Mouse (Mus musculus): ENCODE measurements at regions not wholly inside any gene's neighbourhood (a gene's known extent, or its start where the extent isn't known, plus 50 kb on each side); places are given as distances from the start of the nearest gene placed in this dataset.

DNA sequence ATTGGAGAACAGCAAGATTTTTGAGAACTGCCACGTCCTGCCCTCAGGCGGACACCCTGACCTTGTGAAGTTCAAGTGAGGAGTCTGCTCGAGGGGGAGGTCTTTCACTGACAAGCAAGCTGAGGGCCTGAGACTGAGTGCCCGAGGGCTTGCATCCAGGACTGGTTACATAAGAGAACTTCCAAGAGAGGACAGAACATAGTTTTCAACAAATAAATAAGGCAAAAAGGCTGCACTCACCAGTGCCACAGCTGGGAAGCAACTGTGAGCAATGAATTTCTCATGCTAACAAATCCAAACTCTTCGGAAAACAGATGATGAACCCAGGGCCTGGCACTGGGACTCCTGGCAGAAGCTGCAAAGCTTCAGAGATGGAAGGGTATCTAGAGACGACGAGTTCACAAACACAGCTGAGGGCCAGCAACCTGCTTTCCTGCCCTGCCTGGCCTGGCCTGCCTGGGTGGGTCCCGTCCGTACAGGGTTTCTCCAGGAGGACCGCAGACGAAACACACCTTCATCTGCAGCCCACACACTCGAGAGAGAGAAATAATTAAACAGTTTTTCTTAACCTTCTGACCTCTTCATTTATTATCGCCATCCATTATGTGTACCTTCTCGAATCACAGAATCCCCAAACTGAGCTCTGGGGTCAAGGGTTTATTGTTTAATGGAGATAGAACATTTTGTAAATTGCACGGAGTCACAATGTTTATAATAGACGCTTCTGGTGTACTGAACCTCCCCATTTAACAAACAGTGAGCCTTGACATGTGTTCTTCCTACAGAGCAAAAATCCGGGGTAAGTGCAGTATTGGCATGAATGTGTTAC is 334.3 kb upstream of the Ddhd1 start:
- DNase-seq, result no peak

DNA sequence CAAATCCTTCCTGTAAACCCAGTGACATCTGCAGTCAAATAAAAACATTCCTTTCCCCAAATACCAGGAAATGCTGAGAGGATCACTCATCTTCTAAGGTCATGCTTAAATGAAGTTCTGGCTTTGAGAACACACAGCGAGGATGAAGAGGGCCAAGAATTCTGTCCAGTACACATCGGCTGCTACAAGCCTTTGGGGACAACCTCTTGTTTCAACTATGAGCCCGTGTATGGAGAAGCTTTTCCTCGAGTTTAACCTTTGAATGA is 334.9 kb upstream of the Ddhd1 start:
- no peak for DNase-seq

DNA sequence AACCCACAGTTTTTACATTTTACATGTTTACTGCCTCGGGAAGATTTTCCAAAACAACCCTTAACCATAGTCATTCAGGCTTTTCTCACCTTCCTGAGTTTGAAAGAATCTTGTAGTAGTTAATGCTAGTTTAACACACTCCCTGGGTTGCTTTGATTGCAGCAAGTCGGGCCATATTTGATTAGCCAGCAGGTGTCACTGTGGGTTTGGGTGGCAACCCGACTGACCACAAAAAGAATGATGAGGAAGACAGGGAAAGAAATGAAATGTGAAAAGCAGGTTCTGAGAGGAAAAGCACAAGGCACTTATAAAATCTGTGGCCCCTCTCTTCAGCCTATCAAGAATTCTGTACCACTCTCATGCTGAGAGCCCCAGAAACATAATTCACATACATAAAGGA is 335.7 kb upstream of the Ddhd1 start:
- DNase-seq, result peak; percentile 63

DNA sequence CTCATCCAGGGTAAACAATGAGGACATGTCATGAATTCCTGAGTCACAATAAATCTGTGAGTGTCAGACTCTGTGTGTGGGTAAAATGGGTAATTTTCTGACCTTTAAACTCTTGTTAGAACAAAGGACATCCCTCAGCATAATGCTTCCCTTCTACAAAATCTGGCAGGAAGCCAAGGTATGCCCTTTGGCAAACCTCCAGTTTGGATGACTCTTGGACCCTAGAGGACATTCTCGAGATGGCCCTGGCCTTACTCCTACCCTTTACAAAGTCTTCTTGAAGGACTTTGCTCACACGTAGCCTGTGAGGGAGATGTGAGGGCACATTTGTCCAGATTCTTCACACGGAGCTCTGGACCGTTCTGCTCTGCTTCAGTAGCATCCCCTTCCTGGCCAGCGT is 338.8 kb upstream of the Ddhd1 start:
- DNase-seq, result no peak

DNA sequence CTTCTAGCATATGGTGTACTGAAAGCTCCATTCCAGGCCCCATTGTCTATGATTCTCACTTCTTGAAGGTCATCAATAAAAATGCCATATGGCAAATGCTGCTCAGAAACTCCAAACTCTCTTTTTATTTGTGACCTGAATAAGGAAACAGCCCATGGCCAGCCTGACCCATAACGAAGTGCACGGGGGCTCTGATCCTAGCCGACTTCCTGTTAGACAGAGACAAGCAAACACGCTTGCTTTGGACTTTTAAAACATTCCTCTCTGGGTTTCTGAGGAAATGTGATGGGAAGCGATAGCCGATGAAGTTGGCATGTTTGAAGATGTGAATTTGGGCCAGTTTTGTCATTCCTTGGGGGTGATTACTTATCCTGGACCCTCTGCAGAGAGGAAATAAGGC is 346.1 kb upstream of the Ddhd1 start:
- DNase-seq, result no peak

DNA sequence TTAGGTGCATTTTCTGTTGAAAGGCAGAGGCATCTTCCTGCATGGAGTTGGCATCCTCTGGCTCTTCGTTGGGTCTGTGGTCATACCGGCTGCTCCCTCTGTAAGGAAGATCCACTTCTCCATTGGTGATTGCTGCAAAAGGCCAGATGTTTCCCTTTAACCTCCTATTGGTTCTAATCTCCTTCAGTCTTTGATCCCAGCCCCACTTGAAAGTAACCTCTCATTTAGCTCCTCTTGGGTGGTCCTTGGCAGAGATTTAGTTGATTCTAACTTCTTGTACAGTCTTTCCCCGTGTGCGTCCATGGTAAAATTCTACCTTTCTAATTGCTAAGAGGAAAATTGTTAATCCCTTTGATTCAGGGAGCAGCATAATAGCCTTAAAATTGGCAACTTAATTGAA is 347.4 kb upstream of the Ddhd1 start:
- no peak for DNase-seq

DNA sequence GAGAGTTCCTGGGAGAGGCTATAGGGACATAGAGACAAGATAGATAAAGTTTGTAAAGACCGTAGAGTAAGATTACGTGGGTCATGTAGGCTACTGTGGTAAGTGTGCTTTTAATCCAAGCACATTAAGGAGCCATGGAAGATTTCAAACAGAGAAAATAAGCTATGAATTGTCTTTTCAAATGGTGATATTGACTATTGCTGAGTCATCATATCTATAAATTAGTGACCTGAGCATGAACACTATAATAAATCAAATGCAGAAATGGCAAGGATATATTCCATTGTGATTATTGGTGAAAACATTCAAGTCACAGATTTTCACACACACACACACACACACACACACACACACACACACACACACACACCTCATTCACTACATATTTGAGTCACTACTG is 355.3 kb upstream of the Ddhd1 start:
- DNase-seq, result no peak

DNA sequence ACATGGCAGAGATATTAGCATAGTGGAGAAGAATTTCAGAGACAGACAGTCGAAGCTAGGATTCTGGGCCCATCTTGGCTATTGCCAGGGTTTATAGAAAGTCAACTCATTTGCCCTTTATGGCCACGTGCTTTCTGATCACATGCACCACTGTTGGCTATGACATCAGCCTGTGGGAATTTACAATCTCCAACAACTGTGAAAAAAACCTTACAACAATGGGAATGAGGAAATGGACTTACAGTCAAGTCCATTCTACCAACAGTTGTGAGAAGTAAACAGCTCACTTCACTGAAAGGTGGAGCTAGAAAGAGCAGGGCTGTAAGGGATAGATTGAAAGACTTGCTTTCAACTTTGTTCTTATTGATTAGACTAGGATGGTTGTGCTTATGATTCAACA is 356.1 kb upstream of the Ddhd1 start:
- no peak for DNase-seq

DNA sequence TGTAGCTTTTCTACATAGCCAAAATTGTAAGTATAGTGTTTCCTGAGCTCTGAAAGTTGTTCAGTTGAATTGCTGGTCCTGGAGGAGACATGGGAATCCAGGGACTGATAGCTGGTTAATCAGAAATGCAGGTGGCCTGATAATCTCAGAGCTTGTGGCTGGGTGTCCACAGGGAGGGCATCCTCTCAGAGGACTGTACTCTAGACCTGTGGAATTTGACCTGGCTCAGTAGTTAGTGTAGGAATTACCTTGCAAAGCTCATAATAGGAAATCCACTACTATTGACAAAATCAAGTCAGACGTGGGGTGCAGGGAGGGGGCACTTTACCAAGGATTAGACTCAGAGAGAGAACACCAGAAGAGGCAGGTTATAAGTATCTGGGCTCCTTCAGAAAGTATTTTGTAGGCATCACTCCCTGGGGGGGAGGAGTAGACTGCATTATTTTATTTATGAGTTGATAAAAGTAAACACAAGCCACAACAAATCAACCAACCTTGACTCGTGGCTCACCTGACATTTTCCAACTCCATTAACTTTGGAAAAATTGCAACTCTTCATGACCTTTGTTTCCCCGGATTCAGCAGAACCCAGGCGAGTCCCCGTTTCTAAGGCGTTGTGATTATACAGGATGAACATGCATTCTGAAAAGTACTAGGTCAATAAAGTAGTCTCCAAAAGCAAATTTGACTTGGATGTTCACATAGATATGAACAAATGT is 357.9 kb upstream of the Ddhd1 start:
- no peak for DNase-seq

DNA sequence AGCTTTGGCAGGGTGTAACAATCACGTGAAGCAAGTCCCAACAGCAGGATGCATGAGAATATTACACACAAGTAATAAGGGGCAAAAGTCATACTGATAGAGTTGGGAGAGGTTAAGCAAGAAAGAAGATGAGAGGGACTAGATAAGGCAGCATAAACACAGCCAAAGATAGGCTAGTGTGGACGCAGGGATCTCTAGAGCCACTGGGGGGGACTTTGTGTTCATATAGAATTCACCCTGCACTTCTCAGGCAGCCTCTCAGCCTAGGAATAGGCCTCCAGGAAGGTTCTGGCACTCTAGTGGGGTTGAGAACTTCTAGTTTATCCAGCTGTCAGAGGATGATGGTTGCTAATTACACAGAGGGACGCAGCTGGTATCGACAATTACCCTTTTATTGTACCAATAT is 358.8 kb upstream of the Ddhd1 start:
- DNase-seq, result no peak

DNA sequence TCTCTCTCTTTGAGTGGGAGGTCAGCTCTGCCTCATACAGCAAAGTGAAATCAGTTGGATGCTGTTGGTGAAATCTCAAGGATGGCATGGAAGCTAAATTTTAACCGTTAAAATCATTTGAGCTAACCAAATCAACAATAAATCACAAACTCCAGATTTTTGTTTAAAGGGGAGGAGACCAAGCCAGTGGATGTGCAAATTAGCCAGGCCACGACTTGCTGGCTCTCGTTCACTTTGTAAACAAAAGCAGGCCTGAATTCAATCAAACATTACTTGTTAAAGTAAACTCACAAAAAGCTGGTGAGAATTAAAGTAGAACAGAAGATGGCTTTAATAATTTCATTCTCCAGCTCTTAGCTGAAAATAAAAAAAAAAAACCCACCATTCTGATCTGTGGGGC is 359.3 kb upstream of the Ddhd1 start:
- DNase-seq, result no peak

DNA sequence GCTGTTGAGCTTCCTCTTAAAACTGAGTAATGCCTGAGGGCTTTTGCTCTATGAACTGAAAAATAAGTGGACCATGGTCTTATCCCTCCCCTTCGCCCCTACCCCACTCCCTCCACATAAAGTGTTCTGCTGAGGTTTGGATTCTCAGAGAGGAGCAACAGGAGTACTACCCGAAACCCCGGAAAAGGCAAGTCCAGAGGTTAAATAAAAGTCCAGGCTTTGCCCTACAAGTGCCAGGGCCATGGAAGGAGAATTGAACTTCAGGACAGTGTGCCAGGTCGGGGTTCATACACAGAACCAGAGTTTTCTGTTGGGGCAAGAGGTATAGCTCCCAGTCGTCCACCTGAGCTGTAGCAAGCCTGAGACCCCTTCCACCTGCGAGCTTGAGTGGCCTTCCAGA is 360.0 kb upstream of the Ddhd1 start:
- no peak for DNase-seq

DNA sequence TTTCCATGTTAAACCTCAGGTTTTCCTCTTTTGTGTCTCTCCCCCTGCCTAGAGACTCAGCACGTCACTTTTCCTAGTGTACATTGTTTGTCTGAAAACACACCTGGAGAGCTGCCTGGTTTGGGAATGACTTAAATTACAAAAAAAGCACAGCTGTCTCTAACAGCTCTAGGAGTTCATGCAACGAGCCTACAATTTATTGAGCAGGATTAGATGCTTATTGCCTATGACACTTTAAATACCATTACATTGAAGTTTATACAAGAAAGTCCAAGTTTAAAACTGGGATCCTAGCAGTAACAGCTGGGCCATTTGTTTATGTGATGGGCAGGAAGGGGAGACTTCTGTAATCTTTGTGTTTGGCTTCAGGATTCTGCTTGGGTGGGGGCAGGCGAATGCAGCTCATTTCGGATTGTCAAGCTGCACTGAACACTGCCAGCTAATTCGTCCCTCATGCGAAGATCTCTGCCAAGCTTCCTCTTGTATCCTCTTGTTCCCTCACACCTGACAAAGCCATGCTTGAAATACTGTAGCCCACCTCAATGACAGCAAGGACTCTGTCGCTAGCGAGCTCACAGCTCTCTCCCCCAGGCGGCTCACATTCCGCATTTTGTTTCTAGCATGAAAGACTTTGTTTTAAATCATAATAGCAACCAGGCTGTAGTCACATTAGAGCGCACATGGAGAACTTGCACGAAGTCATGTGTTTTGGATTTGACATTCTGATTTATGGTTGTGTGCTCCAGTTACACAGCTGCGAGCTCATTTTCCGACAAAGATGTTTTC is 359.8 kb upstream of the Gm15217 start:
- no peak for DNase-seq

DNA sequence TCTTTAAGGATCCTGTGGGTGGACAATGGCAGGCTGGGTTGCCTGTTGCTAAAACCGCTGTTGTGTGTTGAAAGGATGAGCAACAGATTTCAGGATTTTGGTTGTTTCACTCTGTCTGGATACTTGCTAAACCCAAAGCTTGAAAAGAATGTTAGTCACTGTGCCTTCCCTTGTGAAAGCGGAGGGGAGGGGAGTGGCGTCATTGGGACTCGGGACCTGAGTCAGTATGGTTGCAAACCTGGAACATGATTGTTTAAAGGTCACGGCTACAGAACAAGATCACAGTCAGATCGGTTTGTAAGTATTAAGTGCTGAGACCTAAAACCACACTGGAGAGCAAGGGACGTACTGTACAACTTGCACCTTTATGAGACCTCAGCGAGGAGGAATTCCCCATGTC is 344.9 kb upstream of the Gm15217 start:
- no peak for DNase-seq

DNA sequence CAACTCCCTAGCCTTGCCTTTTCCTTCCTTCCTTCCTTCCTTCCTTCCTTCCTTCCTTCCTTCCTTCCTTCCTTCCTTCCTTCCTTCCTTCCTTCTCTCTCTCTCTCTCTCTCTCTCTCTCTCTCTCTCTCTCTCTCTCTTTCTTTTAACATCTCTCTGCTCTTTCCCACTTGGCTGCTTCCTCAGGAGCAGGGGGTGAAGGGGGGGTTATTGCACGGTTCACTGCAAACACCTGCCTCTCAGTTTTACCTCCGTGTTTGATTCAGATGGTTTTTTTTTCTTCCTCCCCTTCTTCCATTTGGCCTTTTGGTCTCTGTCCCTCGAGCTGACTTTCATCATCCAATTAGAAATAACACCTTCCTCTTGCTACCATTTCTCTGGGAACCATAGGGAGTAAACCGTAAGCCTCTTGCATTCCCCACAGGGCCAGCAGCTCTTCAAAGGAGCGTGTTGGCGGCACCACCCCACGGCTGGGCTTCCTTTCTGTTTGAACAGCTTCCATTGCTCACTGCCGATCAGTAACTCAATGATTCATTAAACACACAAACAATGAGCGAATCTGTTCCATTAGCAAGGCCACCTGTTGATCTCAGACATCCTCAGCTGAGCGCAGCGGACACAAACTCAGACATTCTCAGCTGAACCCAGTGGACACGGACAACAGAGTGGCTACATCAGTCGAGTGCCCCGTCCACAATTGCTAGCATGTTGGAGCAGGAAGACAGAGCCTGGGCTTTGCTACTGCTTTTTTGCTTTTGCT is 318.4 kb upstream of the Gm15217 start:
- peak; percentile 9 for DNase-seq

DNA sequence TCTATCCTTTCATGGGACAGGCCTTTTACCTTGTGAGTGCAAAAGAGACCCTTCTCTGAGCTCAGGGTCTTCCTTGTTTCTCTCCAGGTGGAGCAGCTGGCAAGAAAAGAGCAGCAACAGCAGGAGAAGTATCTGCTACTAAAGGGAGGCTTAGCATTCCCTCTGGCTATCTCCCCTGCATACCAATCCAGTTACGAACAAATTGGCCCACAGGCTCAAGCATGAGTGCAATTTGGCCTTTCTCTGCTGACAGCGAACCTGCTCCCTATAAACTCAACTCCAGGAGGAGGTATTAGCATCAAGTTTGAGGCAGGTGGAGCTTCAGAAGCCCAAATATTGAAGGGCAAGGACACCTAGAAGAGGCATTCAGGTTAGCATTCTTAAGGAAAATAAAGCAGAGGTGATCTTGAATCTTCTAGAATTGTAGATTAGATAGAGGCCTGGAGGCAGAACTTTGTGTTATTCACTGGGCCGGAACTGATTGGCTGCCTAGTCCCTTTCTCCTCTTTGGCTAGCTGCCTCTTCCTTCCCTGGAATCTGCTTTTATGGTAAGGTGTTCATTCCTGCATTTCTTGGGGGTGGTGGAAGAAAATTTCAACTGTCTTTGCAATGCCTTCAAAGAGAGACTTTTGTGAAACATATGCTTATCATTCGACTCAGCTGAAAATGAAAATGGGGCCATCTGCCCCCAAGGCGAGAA is 312.0 kb upstream of the Gm15217 start:
- no peak for DNase-seq

DNA sequence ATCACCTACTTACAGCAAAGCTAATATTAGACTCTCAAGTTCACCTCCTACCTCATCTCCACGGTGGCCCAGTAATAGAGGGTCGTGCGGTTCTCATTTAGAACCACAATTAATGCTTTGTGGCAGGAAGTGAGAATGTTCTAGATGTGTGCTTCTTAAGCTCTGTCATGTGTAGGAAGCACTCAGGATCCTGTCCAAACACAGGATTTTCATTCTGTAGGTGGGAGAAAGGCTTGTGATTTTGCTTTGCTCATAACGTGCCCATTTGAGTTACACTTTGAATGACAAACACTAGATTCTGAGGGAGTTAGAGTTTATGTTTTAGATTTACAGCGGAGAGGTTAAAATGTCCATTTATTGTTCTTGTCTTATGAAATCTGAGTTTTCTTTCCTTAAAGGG is 308.0 kb upstream of the Gm15217 start:
- DNase-seq, result no peak

DNA sequence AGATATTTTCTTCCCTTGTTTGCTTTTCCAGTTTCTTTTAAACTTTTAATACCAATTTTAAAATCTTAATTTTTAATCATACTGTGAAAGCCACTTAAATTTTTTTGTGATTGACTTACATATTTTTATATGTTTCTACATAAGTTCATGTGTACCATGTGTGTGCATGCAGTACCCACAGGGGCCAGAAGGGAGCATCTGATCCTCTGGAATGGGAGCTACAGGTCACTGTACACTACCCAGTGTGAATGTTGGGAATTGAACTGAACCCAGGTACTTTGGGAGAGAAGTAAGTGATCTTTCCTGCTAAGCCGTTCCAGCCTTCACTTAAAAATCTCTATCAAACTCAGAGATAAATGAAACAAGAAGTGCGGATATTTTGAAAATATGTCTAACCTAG is 302.5 kb upstream of the Gm15217 start:
- no peak for DNase-seq

DNA sequence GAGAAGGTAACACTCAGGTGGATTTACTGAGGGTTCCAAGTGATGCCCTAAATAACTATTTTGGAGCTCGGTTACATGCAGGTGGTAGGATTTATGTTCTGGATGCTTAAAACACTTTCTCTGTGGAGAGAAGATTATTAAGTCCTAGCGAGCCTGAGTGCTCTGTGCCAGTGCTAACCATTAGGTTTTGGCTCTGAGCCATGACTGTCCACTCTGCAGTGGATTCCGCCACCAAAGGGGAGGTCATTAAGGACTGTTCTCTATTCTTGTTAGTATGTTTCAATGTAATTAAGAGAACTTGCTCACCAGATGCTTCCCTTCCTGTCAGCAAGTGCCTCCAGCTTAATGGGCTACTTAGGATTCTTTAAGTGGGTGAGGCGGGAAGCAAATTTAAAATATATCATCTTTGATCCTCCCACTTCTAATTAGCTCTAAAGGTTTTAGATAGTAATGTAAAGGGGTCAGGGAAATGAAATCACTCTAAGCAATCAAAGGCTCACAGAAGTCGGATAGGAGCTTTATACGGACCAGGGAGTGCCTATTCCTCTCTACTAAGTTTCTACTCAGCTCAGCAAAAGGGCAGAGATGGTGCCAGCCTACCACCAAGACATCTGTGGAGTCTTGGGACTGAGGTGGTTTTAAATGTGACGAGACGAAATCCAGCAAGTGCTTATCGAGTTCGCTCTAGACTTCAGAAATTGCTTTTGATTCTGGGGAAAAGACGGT is 301.6 kb upstream of the Gm15217 start:
- no peak for DNase-seq

DNA sequence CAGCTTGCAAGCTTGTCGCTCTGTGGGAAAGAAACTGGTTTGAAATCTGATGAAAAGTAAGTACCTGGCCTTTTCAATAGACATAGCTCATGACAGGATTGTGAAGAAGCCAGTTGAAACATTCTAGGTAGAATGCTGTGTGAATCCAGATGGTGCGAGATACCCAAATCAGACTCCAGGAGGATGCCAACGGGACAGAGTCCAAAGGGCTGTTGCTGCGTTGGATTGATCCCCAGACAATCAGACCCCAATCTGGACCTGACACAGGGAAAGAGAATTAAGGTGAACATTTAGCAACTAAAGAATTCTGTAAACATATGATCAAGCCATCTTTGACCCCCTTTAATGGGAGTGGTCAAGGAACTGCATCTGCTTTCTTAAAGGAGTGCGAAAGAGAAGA is 296.6 kb upstream of the Gm15217 start:
- no peak for DNase-seq

DNA sequence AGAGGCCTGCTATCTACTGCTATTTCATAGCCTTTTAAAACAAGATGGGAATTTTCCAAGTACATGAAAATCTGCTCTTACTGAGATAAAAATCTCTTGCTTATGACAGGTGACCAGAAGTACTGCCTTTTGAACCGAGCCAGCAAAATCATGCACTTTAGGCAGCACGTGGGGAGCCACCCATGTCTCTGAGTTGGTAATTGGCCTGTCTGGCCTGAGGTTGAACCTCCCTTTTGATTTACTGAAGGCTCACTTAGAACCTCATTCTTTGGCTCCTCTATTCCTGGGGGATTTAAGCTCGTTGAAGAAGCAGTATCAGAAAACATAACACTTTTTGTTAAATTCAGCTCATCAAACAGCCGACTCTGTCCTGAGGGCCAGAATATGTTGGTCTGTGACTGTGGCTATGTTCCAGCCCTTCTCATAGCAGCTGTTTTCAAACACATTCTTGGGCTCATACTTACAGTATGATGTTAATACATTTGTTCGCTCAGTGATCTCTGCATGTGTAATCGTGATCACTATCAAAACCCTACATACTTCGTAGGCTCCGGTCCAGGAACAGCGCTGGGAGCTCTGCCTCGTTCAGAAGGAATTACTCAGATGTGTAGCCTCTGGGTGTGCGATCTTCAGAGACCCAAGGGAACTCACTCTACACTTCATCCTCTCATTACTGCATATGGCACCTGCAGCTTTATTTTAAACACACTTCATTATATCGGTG is 290.1 kb upstream of the Gm15217 start:
- no peak for DNase-seq
